Comparison of ENCODE assay signal across 18 mouse cellular contexts in genomic region chr9:83648733-83649132, GRCm38 (mm10).
DNase-seq lines count a peak whose midpoint lies in the region; ATAC-seq and TF ChIP-seq lines count a peak whose summit lies in the region.
"Had no signal": no experiment of that assay in that cellular context is flagged by ENCODE, and none has a peak within 500 bp of the region (broad histone marks: within the 10 kb centered on the region; RNA-seq: fewer than 3 reads in every experiment).

No protein-coding gene starts in this region.

- no peaks in the 10 kb centered on the region for H3K79me2 ChIP-seq in heart, adult 2 months (replicated peaks; ENCODE audit: control insufficient read depth, insufficient read depth, low read length)

- intact Hi-C loops in heart, adult 2 months (cut with DNase I), result no loop called here
- intact Hi-C loops in heart, postnatal 25 days (cut with DNase I), result no loop called here

- H3K9me3 ChIP-seq in midbrain, embryonic 14.5 days (ENCODE audit: control insufficient read depth, low read length), result no peaks in the 10 kb centered on the region
- H3K9me3 ChIP-seq: intestine, embryonic 15.5 days; megakaryocyte, embryonic 14.5 days had no signal

- peak overlapping the region; percentile 31 for H3K27ac ChIP-seq in heart, adult 2 months
- H3K27ac ChIP-seq in midbrain, embryonic 14.5 days (replicated peaks; ENCODE audit: low read depth, low read length), result peak overlapping the region; percentile 57; the same call in 1 of the 2 replicates
- no peak overlapping the region for H3K27ac ChIP-seq in layer of hippocampus, adult 2 months
- H3K27ac ChIP-seq: gastrocnemius, adult 2 months; intestine, embryonic 15.5 days had no signal

- H3K27me3 ChIP-seq in heart, adult 2 months (ENCODE audit: control insufficient read depth, insufficient read depth, low read length), result no peaks in the 10 kb centered on the region
- H3K27me3 ChIP-seq in midbrain, embryonic 14.5 days (ENCODE audit: control insufficient read depth, insufficient read depth, low read length), result no peaks in the 10 kb centered on the region
- H3K27me3 ChIP-seq: intestine, embryonic 15.5 days; megakaryocyte, embryonic 14.5 days had no signal

- no peak for TF ChIP-seq POLR2A in heart, adult 2 months (IDR thresholded peaks at IDR 0.05; ENCODE audit: insufficient read depth, low read depth, low read length)
- no peak for TF ChIP-seq POLR2A in brain, embryonic 14.5 days (IDR thresholded peaks at IDR 0.05; ENCODE audit: borderline replicate concordance, extremely low read depth, insufficient read depth, insufficient read length, poor library complexity, severe bottlenecking)

- peak; percentile 18; the same call in 1 of the 2 replicates for ATAC-seq in midbrain, embryonic 14.5 days (ENCODE audit: low FRiP score, low TSS enrichment)
- ATAC-seq: intestine, embryonic 15.5 days; liver, postnatal 0 days had no signal

- WGBS in heart, adult 2 months, result 29% methylated on average over 3 of the region's 3 CpGs
- WGBS in midbrain, embryonic 14.5 days, result 10% methylated on average over 3 of the region's 3 CpGs

- H3K36me3 ChIP-seq in heart, adult 2 months (ENCODE audit: control insufficient read depth, insufficient read depth, low read length), result no peaks in the 10 kb centered on the region
- no peaks in the 10 kb centered on the region for H3K36me3 ChIP-seq in midbrain, embryonic 14.5 days (ENCODE audit: control insufficient read depth, insufficient read depth, low read length)
- H3K36me3 ChIP-seq: intestine, embryonic 15.5 days had no signal

- H3K4me2 ChIP-seq in midbrain, embryonic 14.5 days (ENCODE audit: low read length), result no peak overlapping the region
- H3K4me2 ChIP-seq: intestine, embryonic 15.5 days had no signal

- DNase-seq in heart, adult 2 months, result no peak
- no peak for DNase-seq in heart, postnatal 25 days (ENCODE audit: low spot score)
- peak; percentile 19 for DNase-seq in brain, adult 2 months (ENCODE audit: low read depth, low spot score)
- DNase-seq in brain, embryonic 14.5 days (ENCODE audit: low read depth), result peak; percentile 49
- no peak for DNase-seq in midbrain, embryonic 14.5 days
- DNase-seq in thymus, postnatal 0 days (ENCODE audit: low spot score), result no peak
- no peak for DNase-seq in layer of hippocampus, adult 2 months (ENCODE audit: low spot score in 2 of 2)
- DNase-seq: adrenal gland, adult 2 months; cerebellum, adult 11 months; cerebellum, postnatal 10 days; heart, postnatal 4 days; kidney, adult 9 months; kidney, postnatal 25 days; liver, postnatal 0 days; thymus, postnatal 25 days had no signal

- TF ChIP-seq CTCF in heart, adult 2 months (IDR thresholded peaks at IDR 0.05), result no peak
- TF ChIP-seq CTCF in brain, embryonic 14.5 days (IDR thresholded peaks at IDR 0.05; ENCODE audit: borderline replicate concordance, extremely low read depth, insufficient read depth, insufficient read length), result no peak
- TF ChIP-seq CTCF in layer of hippocampus, adult 2 months (conservative IDR thresholded peaks at IDR 0.05), result no peak

- H3K4me1 ChIP-seq in heart, adult 2 months (ENCODE audit: control insufficient read depth, insufficient read depth, low read length), result peaks cover 2% of the 10 kb centered on the region
- peaks cover 18% of the 10 kb centered on the region for H3K4me1 ChIP-seq in midbrain, embryonic 14.5 days (ENCODE audit: control insufficient read depth, insufficient read depth, low read length)
- H3K4me1 ChIP-seq: intestine, embryonic 15.5 days; megakaryocyte, embryonic 14.5 days had no signal

- H3K9ac ChIP-seq in heart, adult 2 months (ENCODE audit: low read depth, low read length), result no peak overlapping the region
- no peak overlapping the region for H3K9ac ChIP-seq in midbrain, embryonic 14.5 days (replicated peaks; ENCODE audit: low read length)
- H3K9ac ChIP-seq: intestine, embryonic 15.5 days; liver, postnatal 0 days had no signal

- no peak for TF ChIP-seq EP300 in heart, adult 2 months (IDR thresholded peaks at IDR 0.05; ENCODE audit: insufficient read depth, low read depth, low read length)

- no peak overlapping the region for H3K4me3 ChIP-seq in heart, adult 2 months
- H3K4me3 ChIP-seq in midbrain, embryonic 14.5 days (replicated peaks; ENCODE audit: low read depth, low read length), result no peak overlapping the region
- H3K4me3 ChIP-seq in layer of hippocampus, adult 2 months, result no peak overlapping the region
- H3K4me3 ChIP-seq: gastrocnemius, adult 2 months; intestine, embryonic 15.5 days; megakaryocyte, embryonic 14.5 days had no signal

Comparison
In these comparisons a context has a peak if more than half of its experiments do, and no peak if none do; other contexts are left out.
1. DNase-seq: peak in brain, adult 2 months (single experiment) and brain, embryonic 14.5 days (single experiment); none in heart, adult 2 months (0 of 2), heart, postnatal 25 days (single experiment), midbrain, embryonic 14.5 days (single experiment), thymus, postnatal 0 days (single experiment) and layer of hippocampus, adult 2 months (0 of 2).